Mouse (Mus musculus) megakaryocyte progenitor cell, adult 5-6 weeks (primary cell): Measurements from ENCODE around the gene B4galnt3. TPM values are rescaled to one million over a fixed set of nuclear protein-coding genes. Genes with fewer than 3 reads are reported as not detected.

Experiments used
- ATAC-seq: replicated peaks from 2 replicates; pipeline ENCODE4 v1.8.0; 2016; ENCODE audit warnings: mild to moderate bottlenecking, moderate TSS enrichment, inconsistent platforms; ENCODE audit not compliant: poor library complexity
- total RNA-seq, 2 experiments: library from RNA; stranded (forward) in 1 of 2; stranded (reverse) in 1 of 2; fragments of 157-497, 149-512 nt in 1 of 2; fragments of 200-1000 nt in 1 of 2; gene quantifications; 2 replicates each; pipeline versions ENCODE4 v1.2.3 to v1.2.4; 2015 to 2017

The B4galnt3 gene
- total RNA-seq, 2 experiments from 2014 or later = 0.12 TPM; not detected in 1

GRCm38 (mm10) chr6:120155510-120155909 is 138.8 kb downstream of the B4galnt3 start:
- peak; percentile 49 for ATAC-seq

GRCm38 (mm10) chr6:120154526-120155309 is 139.6 kb downstream of the B4galnt3 start:
- ATAC-seq = peak; percentile 47

Other genes with a start within 250 kb of the B4galnt3 start
- not detected in 2 replicates for gene Ninj2, start 201.2 kb downstream of the B4galnt3 start, total RNA-seq (2015)
- not detected in 2 replicates for gene Ninj2, start 201.2 kb downstream of the B4galnt3 start, total RNA-seq (2017)
- not detected in 2 replicates for gene D330020A13Rik, start 195 bp downstream of the B4galnt3 start, total RNA-seq (2015)
- not detected in 2 replicates for gene D330020A13Rik, start 195 bp downstream of the B4galnt3 start, total RNA-seq (2017)
- gene Kdm5a, start 69.6 kb upstream of the B4galnt3 start, total RNA-seq (2015) = 30.6 and 31.0 TPM in 2 replicates
- gene Kdm5a, start 69.6 kb upstream of the B4galnt3 start, total RNA-seq (2017) = 68.8 and 117 TPM in 2 replicates
- 13.7 and 19.4 TPM in 2 replicates for gene Ccdc77, start 69.8 kb upstream of the B4galnt3 start, total RNA-seq (2015)
- 31.5 and 33.8 TPM in 2 replicates for gene Ccdc77, start 69.8 kb upstream of the B4galnt3 start, total RNA-seq (2017)
- gene Il17ra, start 168.7 kb upstream of the B4galnt3 start, total RNA-seq (2015) = 23.1 and 30.3 TPM in 2 replicates
- 19.8 and 25.9 TPM in 2 replicates for gene Il17ra, start 168.7 kb upstream of the B4galnt3 start, total RNA-seq (2017)
- 0.10 TPM in 1 of 2 replicates, not detected in the other for gene Tmem121b, start 199.2 kb upstream of the B4galnt3 start, total RNA-seq (2015)
- gene Tmem121b, start 199.2 kb upstream of the B4galnt3 start, total RNA-seq (2017) = 0.08 TPM in 1 of 2 replicates, not detected in the other
- 4.3 TPM in 2 replicates for gene Hdhd5, start 236.8 kb upstream of the B4galnt3 start, total RNA-seq (2015)
- gene Hdhd5, start 236.8 kb upstream of the B4galnt3 start, total RNA-seq (2017) = 4.7 and 7.6 TPM in 2 replicates